Mouse (Mus musculus) lung, embryonic 15.5 days (tissue): ENCODE data around the gene Ces1c. TPM values are rescaled to one million over a fixed set of nuclear protein-coding genes. Genes with fewer than 3 reads are reported as not detected.

Source experiments
- ATAC-seq: fragments of 200-750 bp; cut with Nextera tagmentation; 2 replicates; pipeline ENCODE4 v1.8.0; 2017; ENCODE audit warnings: moderate number of reproducible peaks, borderline replicate concordance; ENCODE audit not compliant: low FRiP score, low TSS enrichment; ENCODE audit errors: extremely low read depth
- H3K27ac ChIP-seq: fragments of 300-500 bp; sonication (generic); 2 replicates; pipeline ENCODE4 v1.5.1; 2015; ENCODE audit warnings: moderate library complexity, mild to moderate bottlenecking, inconsistent platforms
- H3K27me3 ChIP-seq: fragments of 300-500 bp; sonication (generic); 2 replicates; pipeline ENCODE4 v1.6.1; 2015; ENCODE audit warnings: inconsistent platforms
- H3K36me3 ChIP-seq: fragments of 300-500 bp; sonication (generic); 2 replicates; pipeline ENCODE4 v1.6.1; 2015; ENCODE audit warnings: inconsistent platforms
- H3K4me1 ChIP-seq: fragments of 300-500 bp; sonication (generic); 2 replicates; pipeline ENCODE4 v1.6.1; 2015; ENCODE audit warnings: inconsistent platforms
- H3K4me2 ChIP-seq: fragments of 300-500 bp; sonication (generic); 2 replicates; pipeline ENCODE4 v1.6.1; 2015; ENCODE audit warnings: inconsistent platforms, mild to moderate bottlenecking, moderate library complexity
- H3K4me3 ChIP-seq: fragments of 300-500 bp; sonication (generic); 2 replicates; pipeline ENCODE4 v1.5.1; 2015; ENCODE audit warnings: mild to moderate bottlenecking, inconsistent platforms
- H3K9ac ChIP-seq: fragments of 300-500 bp; sonication (generic); 2 replicates; pipeline ENCODE4 v1.6.1; 2015; ENCODE audit warnings: inconsistent platforms
- H3K9me3 ChIP-seq: fragments of 300-500 bp; sonication (generic); 2 replicates; pipeline ENCODE4 v1.6.1; 2016; ENCODE audit warnings: inconsistent platforms
- WGBS: fragments of 180-500 bp; shearing (Covaris S2); methylation state at CpG from one replicate; pipeline ENCODE4 v1.1.7; 2015; 5-methylcytosine and 5-hydroxymethylcytosine counted together
- polyA plus RNA-seq: library from polyadenylated mRNA; unstranded; fragments of >200 nt; fragmentation: Nextera tagmentation; extraction: Ambion mirVana; gene quantifications from 2 replicates; pipeline ENCODE4 v1.2.1, GENCODE M21; 2015

Gene Ces1c
- polyA plus RNA-seq = 0.09 and 0.20 TPM in 2 replicates

GRCm38 (mm10) chr8:93131233-93131980, at the start of gene Ces1c:
Gene Ces1c (minus strand): TSS chr8:93131283.
- no peaks in the 10 kb centered on the region for H3K4me1 ChIP-seq
- ATAC-seq = no peak
- no peaks in the 10 kb centered on the region for H3K27me3 ChIP-seq
- WGBS = 70% methylated on average over 3 of the region's 3 CpGs
- H3K9ac ChIP-seq = no peak within 1 kb of the TSS
- no peaks in the 10 kb centered on the region for H3K9me3 ChIP-seq
- no peak within 1 kb of the TSS for H3K4me2 ChIP-seq
- no peaks in the 10 kb centered on the region for H3K36me3 ChIP-seq
- H3K27ac ChIP-seq = no peak within 1 kb of the TSS
- H3K4me3 ChIP-seq = no peak within 1 kb of the TSS

- Histone ChIP-seq H3K4me1 (peaks cover 16% of the 10 kb centered on the region), H3K9me3 (no peaks in the 10 kb centered on the region), H3K9ac (no peak overlapping the region), H3K36me3 (no peaks in the 10 kb centered on the region), H3K4me2 (no peak overlapping the region), H3K4me3 (no peak overlapping the region), H3K27me3 (no peaks in the 10 kb centered on the region), H3K27ac (peak overlapping the region; percentile 21; the same call in 1 of the 2 replicates)
- 38% methylated on average over 4 of the region's 4 CpGs for WGBS
- ATAC-seq = peak; percentile 89
These were observed 49.6 kb upstream of the Ces1c start for GRCm38 (mm10) chr8:93180581-93181129.

DNA sequence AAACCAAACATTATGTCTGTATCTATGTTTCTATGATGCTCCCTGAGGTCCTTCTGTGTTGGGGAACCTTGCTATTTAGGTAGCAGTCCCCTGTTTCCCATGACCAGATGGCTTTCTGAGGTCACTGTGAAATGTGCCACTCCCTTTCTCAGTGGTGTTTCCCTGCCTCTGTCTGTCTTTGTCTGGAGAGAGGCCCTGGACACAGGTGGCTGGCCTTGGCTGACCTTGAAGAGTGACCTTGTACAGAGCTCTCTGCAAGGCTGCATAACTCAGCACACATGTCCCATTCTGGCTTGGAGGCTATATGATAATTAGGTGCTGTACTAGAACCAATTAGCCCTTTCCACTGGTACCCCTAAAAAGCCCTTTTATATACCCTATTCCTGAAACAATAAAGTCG, 45.5 kb upstream of the Ces1c start:
- Histone ChIP-seq H3K4me2 (no peak overlapping the region), H3K4me3 (no peak overlapping the region), H3K27ac (no peak overlapping the region), H3K27me3 (no peaks in the 10 kb centered on the region), H3K9me3 (no peaks in the 10 kb centered on the region), H3K36me3 (no peaks in the 10 kb centered on the region), H3K4me1 (peaks cover 20% of the 10 kb centered on the region), H3K9ac (no peak overlapping the region)
- 62% methylated on average over 1 of the region's 1 CpGs for WGBS
- no peak for ATAC-seq

DNA sequence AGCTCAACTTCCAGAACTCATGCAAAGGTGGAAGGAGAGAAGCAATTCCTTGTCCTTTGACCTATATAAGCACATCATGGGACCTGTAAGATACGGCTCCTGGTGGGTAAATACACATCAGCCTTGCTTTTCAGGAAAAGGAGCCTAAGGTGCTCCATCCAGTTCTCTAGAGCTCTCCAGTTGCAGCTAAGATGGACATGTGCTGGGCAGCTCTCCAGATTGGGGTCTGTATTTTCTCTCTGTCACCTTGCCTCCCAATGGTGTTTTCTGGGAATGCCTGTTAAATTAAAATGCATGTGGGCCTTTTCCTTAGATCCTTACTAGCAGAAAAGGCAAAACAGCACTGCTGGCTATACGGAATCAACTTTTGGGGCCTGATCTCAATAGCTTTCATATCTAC, 43.5 kb upstream of the Ces1c start:
- Histone ChIP-seq H3K4me3 (no peak overlapping the region), H3K4me1 (peaks cover 14% of the 10 kb centered on the region), H3K27me3 (no peaks in the 10 kb centered on the region), H3K27ac (no peak overlapping the region), H3K36me3 (no peaks in the 10 kb centered on the region), H3K9me3 (no peaks in the 10 kb centered on the region), H3K9ac (no peak overlapping the region), H3K4me2 (no peak overlapping the region)
- ATAC-seq = no peak
- 72% methylated on average over 2 of the region's 2 CpGs for WGBS

DNA sequence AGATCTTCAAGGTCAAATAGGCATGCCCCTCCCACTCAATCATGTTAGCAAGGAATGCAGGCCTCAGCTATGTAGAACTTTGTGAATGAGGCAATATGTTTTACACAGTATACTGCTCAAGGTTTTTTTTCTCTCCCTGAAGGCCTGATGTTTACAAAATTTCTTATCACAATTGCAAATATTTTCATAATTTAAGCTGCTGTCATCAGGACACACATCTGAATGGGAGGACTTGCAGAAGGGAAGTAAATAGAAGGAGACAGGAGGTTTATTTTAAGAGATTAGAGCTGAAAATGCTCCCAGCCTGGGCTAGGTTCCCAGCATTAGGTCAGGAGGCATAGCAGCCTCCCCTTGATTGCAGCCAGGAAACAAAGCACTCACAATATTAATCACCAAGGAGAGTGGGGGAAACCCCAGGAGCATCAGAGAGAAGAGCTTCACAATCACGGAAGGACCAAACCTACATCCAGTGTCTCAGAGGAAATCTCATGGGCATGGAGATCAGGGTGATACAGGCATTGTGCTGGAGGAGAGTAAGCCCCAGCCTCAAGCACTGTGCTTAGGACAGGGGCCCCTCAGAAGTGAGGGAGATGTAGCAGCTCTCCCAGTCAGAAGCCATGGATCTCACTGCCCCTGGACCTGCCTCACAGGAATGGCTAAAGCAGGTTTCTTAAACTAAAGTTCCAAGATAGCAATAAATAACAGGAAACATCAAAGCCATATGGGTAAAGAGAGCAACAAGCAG, 40.9 kb upstream of the Ces1c start:
- no peaks in the 10 kb centered on the region for H3K9me3 ChIP-seq
- WGBS = 24% methylated on average over 1 of the region's 1 CpGs
- no peak overlapping the region for H3K4me3 ChIP-seq
- no peak overlapping the region for H3K9ac ChIP-seq
- no peaks in the 10 kb centered on the region for H3K27me3 ChIP-seq
- no peaks in the 10 kb centered on the region for H3K36me3 ChIP-seq
- H3K4me1 ChIP-seq = peaks cover 7% of the 10 kb centered on the region; the same call in 1 of the 2 replicates
- no peak overlapping the region for H3K4me2 ChIP-seq
- H3K27ac ChIP-seq = peak overlapping the region; percentile 50; the same call in 1 of the 2 replicates
- ATAC-seq = peak; percentile 84

GRCm38 (mm10) chr8:93163363-93163762, 32.3 kb upstream of the Ces1c start:
- WGBS = 82% methylated on average over 1 of the region's 1 CpGs
- no peak overlapping the region for H3K9ac ChIP-seq
- H3K9me3 ChIP-seq = no peaks in the 10 kb centered on the region

DNA sequence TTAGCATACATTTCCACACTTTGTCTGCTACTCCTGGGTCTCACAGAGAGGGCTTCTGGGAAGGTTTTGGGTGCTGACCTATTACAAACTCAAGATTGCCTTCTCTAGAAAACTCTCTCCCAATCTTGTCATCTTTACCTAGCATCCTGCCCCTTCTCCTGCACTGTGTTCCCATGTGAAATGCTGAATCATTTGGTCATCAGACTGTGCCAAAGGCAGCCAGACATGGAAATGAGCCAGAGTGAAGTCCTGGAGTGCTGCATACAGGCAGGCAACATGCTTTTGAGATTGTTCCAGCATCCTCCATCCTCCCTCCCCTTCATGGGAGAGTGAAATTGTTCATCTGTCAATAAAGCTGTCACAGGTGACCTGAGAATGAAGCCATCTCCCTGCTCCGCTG, 20.3 kb upstream of the Ces1c start:
- H3K36me3 ChIP-seq = no peaks in the 10 kb centered on the region
- H3K4me1 ChIP-seq = no peaks in the 10 kb centered on the region
- no peaks in the 10 kb centered on the region for H3K27me3 ChIP-seq
- no peak overlapping the region for H3K9ac ChIP-seq
- H3K4me3 ChIP-seq = no peak overlapping the region
- WGBS = 89% methylated on average over 1 of the region's 1 CpGs
- no peak overlapping the region for H3K4me2 ChIP-seq
- no peak overlapping the region for H3K27ac ChIP-seq
- no peaks in the 10 kb centered on the region for H3K9me3 ChIP-seq
- no peak for ATAC-seq

More at GRCm38 (mm10) chr8:93163363-93163762, 32.3 kb upstream of the Ces1c start:
- Histone ChIP-seq H3K4me3 (no peak overlapping the region), H3K4me2 (no peak overlapping the region), H3K36me3 (no peaks in the 10 kb centered on the region), H3K4me1 (no peaks in the 10 kb centered on the region), H3K27ac (no peak overlapping the region), H3K27me3 (no peaks in the 10 kb centered on the region)
- no peak for ATAC-seq

- ATAC-seq = no peak
- Histone ChIP-seq H3K4me1 (no peaks in the 10 kb centered on the region), H3K4me2 (no peak overlapping the region), H3K4me3 (no peak overlapping the region), H3K9ac (no peak overlapping the region), H3K9me3 (no peaks in the 10 kb centered on the region), H3K36me3 (no peaks in the 10 kb centered on the region), H3K27ac (no peak overlapping the region), H3K27me3 (no peaks in the 10 kb centered on the region)
These were observed 16.2 kb upstream of the Ces1c start for GRCm38 (mm10) chr8:93147331-93147730.

DNA sequence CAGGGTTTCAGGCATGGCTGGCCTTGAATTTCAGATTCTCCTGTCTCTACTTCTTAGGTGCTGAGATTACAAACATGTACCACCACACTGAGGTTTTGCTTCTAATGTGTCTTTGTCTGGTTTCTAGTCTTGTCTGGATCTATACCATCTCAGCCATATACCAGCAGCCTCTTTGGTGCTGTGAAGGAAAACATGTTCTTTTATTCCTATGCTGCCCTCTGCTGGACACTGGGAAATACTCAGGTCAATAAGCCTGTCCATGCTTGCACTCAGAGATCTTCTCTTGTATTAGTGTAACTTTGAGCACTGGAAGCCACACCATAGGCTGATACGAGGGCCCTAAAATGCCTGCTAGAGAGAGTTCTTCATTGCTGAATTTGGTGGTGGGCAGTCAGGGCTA, 9.6 kb upstream of the Ces1c start:
- Histone ChIP-seq H3K4me1 (no peaks in the 10 kb centered on the region), H3K27me3 (no peaks in the 10 kb centered on the region), H3K4me2 (no peak overlapping the region), H3K36me3 (no peaks in the 10 kb centered on the region), H3K9ac (no peak overlapping the region), H3K27ac (no peak overlapping the region), H3K4me3 (no peak overlapping the region), H3K9me3 (no peaks in the 10 kb centered on the region)
- 42% methylated on average over 1 of the region's 1 CpGs for WGBS
- ATAC-seq = no peak

DNA sequence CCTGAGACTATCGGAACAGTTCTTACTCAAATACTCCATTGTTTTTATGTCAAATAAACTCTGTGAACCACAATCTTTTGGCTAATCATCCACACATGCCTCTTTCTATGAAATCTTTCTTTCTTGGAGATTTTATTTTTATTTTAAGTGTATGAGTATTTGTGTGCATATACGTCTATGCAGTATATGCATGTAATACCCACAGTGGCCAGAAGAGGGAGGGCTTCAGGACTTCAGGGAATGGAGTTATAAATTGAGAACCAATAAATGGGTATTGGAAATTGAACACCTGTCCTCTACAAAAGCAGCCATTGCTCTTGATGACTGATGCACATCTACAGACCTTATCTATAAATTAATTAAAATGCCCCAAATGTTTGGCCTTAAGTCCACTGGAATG, 1.1 kb upstream of the Ces1c start:
- H3K4me3 ChIP-seq = no peak overlapping the region
- ATAC-seq = no peak
- H3K4me2 ChIP-seq = no peak overlapping the region
- no peaks in the 10 kb centered on the region for H3K36me3 ChIP-seq
- 86% methylated on average over 2 of the region's 2 CpGs for WGBS
- no peaks in the 10 kb centered on the region for H3K27me3 ChIP-seq
- no peak overlapping the region for H3K27ac ChIP-seq
- no peaks in the 10 kb centered on the region for H3K9me3 ChIP-seq
- H3K4me1 ChIP-seq = no peaks in the 10 kb centered on the region
- no peak overlapping the region for H3K9ac ChIP-seq

DNA sequence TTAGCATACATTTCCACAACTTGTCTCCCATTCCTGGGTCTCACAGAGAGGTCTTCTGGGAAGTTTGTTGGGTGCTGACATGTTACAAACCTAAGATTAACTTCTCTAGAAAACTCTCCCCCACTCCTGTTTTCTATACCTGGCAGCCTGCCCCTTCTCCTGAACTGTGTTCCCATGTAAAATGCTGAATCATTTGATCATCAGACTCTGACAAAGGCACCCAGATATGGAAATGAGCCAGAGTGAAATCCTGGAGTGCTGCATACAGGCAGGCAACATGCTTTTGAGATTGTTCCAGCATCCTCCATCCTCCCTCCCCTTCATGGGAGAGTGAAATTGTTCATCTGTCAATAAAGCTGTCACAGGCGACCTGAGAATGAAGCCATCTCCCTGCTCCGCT, 4.6 kb downstream of the Ces1c start:
- no peaks in the 10 kb centered on the region for H3K27me3 ChIP-seq
- no peak for ATAC-seq
- H3K4me3 ChIP-seq = no peak overlapping the region
- no peaks in the 10 kb centered on the region for H3K36me3 ChIP-seq
- H3K9ac ChIP-seq = no peak overlapping the region
- 63% methylated on average over 2 of the region's 2 CpGs for WGBS
- no peaks in the 10 kb centered on the region for H3K9me3 ChIP-seq
- no peak overlapping the region for H3K4me2 ChIP-seq
- H3K4me1 ChIP-seq = no peaks in the 10 kb centered on the region
- H3K27ac ChIP-seq = no peak overlapping the region

DNA sequence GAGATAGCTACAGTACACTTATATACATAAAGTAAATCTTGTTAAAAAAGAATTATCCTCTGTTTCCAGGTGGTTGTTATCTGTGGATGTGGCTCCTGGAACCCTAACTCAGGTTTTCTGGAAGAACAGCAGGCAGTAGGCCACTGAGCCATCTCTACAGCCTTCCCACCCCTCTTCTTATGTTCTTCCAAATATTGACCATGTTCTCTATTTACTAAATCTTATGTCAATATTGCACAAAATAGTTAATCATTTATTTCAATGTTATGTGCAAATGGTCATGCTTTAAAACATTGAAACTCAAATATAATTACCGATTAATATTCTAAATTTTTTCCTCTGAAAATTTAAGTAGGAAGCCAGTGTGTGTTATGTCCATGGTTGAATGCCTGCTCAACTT, 9.1 kb downstream of the Ces1c start:
- no peaks in the 10 kb centered on the region for H3K36me3 ChIP-seq
- H3K4me1 ChIP-seq = no peaks in the 10 kb centered on the region
- no peak overlapping the region for H3K9ac ChIP-seq
- H3K4me3 ChIP-seq = no peak overlapping the region
- H3K9me3 ChIP-seq = no peaks in the 10 kb centered on the region
- no peak for ATAC-seq
- 92% methylated on average over 1 of the region's 1 CpGs for WGBS
- H3K4me2 ChIP-seq = no peak overlapping the region
- no peaks in the 10 kb centered on the region for H3K27me3 ChIP-seq
- H3K27ac ChIP-seq = no peak overlapping the region
